Mouse (Mus musculus): Measurements from ENCODE around the gene Klhl33. TPM values are rescaled to one million over a fixed set of nuclear protein-coding genes. Genes with fewer than 3 reads are reported as not detected.
A peak's percentile ranks its signal among the peaks of the same experiment; 100 is the strongest.
"Not testable (repeated sequence)": the region's sequence is repeated elsewhere in the genome, so short reads cannot be mapped to it uniquely, and the experiment has no call there.

Gene Klhl33
- polyA plus RNA-seq, 1 experiment from 2014 or later, result 0.14 TPM

DNA sequence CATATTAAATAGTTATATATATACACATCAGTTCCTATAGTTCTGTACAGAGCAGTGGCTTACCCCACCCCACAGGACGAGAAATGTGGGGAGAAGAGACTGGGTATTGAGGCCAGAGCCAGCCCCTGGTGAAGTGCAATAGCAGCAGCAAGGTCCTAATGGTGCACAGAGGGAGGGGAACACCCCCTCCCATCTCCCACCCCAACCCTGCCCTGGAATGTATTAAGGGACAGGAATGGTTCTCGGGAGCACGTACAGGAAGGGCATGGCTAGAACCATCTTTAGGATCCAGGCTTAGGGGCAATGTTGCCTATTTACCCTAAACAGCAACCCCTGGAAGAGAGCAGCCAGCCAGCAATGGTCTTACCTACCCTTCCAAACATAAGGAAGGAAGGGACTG lies 30.1 kb upstream of the Klhl33 start:
- peaks cover 39% of the 10 kb centered on the region for H3K36me3 ChIP-seq
- 80% methylated on average over 3 of the region's 3 CpGs for WGBS
- H3K9me3 ChIP-seq (replicated peaks), result no peaks in the 10 kb centered on the region
- no peak overlapping the region for H3K27ac ChIP-seq (replicated peaks)
- DNase-seq (ENCODE audit: low spot score), result no peak
- no peaks in the 10 kb centered on the region for H3K27me3 ChIP-seq (ENCODE audit: low read depth, poor library complexity, severe bottlenecking)
- peaks cover 53% of the 10 kb centered on the region for H3K4me1 ChIP-seq
- H3K4me3 ChIP-seq, result peak overlapping the region; percentile 6; the same call in 1 of the 2 replicates

DNA sequence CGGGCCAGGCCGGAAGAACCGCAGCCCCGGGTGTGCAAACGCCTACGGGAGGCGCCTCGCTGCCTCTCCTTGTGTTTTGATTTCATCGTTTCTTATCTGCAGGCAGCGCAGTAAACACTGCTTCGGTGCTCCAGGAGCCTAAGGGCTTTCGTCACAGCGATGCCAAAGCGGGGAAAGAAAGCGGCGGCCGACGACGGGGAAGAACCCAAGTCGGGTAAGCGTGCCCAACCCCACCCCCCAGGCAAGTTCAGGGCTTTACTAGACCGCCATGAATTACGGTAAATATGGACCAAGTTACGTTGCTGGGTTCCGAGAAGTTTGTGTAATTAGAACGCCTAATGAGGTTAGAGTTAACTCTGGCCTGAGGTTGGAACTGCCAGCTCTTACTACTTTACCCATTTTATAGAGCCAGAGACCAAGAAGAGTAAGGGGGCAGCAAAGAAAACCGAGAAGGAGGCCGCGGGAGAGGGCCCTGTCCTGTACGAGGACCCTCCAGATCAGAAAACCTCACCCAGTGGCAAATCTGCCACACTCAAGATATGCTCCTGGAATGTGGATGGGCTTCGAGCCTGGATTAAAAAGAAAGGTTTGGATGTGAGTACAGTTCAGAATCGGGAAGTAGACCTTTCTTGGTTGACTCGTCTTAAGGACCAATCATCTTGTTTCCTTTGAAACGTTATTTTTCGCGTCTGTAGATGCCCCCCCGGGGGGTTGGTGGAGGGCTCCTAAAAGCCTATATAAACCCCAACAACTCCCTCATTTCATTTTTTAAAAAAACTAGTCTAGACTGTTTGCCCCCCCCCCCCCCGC lies 28.0 kb upstream of the Klhl33 start:
- WGBS, result 2% methylated on average over 38 of the region's 38 CpGs
- H3K9me3 ChIP-seq (replicated peaks), result no peaks in the 10 kb centered on the region
- H3K36me3 ChIP-seq, result peaks cover 47% of the 10 kb centered on the region
- no peaks in the 10 kb centered on the region for H3K27me3 ChIP-seq (ENCODE audit: low read depth, poor library complexity, severe bottlenecking)
- peak overlapping the region; percentile 96 for H3K27ac ChIP-seq (replicated peaks)
- no peak for DNase-seq (ENCODE audit: low spot score)
- H3K4me3 ChIP-seq, result peak overlapping the region; percentile 90
- H3K4me1 ChIP-seq, result peaks cover 40% of the 10 kb centered on the region

DNA sequence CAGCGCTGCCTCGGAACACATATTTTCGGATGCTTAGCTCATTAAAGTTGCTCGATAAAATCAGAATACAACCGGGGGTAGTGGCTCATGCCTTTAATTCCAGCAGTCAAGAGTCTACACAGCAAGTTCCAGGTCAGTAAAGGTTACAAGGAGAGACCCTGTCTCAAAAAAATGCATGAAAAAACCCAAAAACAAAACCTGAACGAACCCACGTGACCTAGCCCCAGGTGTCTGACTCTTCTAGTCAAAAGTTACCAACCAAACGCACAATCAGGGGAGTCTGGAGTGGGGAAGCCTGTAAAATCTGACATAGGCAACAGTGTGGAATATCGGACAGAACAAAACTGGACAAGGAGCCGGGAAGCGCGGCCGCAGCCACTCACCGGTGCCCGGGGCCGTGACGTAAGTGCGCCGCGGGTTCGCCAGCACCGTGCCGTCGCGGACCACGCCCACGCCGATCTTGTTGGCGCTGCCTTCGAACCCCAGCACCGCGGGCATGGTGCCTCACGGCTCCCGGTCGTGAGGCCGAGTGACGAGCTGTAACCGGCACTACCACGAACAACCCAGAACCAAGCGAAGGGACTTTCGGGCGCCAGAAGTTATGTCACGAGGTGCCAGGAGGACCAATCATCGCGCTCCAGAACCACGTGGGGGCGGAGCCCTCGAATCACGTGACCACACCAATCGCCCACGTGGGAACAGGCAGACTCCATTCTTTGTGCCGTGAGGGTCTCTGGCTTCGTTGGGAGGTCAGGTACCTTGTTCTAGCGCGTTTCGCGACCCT lies 27.2 kb upstream of the Klhl33 start, which contains the start of the genes Osgep and Apex1:
Gene Osgep, minus strand, starts transcription at position 613 of the 784 bp plus-strand sequence.
Gene Apex1, plus strand, starts transcription at position 688 of the 784 bp plus-strand sequence.
- H3K36me3 ChIP-seq, result peaks cover 54% of the 10 kb centered on the region
- no peaks in the 10 kb centered on the region for H3K27me3 ChIP-seq (ENCODE audit: low read depth, poor library complexity, severe bottlenecking)

DNA sequence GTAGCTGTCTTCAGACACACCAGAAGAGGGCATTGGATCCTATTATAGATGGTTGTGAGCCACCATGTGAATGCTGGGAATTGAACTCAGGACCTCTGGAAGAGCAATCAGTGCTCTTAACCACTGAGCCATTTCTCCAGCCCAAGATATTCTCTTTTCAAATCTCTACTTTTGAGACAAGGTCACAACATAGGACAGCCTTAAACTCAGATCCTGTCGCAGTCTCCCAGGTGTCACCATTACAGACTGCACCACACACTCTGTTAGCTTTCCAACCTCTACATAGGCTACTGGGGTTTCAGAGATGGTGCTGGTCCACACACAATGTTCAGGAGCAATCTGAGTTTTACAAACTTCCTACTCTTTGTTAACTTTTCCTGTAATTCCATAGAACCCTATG lies 26.1 kb upstream of the Klhl33 start:
- not testable (repeated sequence) for H3K27ac ChIP-seq (replicated peaks); H3K27me3 ChIP-seq (ENCODE audit: low read depth, poor library complexity, severe bottlenecking); DNase-seq (ENCODE audit: low spot score); H3K9me3 ChIP-seq (replicated peaks)
- Histone ChIP-seq H3K4me3 (peak overlapping the region; percentile 90), H3K4me1 (peaks cover 23% of the 10 kb centered on the region), H3K36me3 (peaks cover 54% of the 10 kb centered on the region)
- 81% methylated on average over 1 of the region's 1 CpGs for WGBS

More for the DNA sequence above, 27.2 kb upstream of the Klhl33 start, which contains the start of the genes Osgep and Apex1:
- peak within 1 kb of the TSS; percentile 96 for H3K27ac ChIP-seq (replicated peaks)
- under 1% methylated on average over 57 of the region's 57 CpGs for WGBS
- peaks cover 32% of the 10 kb centered on the region for H3K4me1 ChIP-seq
- no peaks in the 10 kb centered on the region for H3K9me3 ChIP-seq (replicated peaks)
- peak within 1 kb of the TSS; percentile 90 for H3K4me3 ChIP-seq
- DNase-seq (ENCODE audit: low spot score), result peak; percentile 97

DNA sequence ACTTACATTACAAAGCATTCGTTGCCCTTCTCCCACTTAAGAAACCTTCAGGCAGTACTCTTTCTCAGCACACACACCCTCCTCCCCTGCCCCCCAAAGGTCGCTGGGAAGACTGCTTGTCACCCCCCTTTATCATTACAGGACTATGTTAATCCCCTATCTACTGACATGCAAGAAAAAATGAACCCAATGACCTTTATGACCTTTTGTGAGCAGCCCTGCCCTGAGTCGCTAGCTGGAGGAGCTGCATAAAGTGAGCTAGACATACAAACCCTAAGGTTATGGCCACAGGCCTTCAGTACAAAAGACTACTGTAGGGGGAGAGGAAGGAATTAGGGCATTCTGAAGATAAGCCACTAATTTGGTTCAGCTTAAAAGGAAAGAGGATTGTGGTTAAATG lies 14.0 kb upstream of the Klhl33 start:
- H3K9me3 ChIP-seq (replicated peaks), result no peaks in the 10 kb centered on the region

DNA sequence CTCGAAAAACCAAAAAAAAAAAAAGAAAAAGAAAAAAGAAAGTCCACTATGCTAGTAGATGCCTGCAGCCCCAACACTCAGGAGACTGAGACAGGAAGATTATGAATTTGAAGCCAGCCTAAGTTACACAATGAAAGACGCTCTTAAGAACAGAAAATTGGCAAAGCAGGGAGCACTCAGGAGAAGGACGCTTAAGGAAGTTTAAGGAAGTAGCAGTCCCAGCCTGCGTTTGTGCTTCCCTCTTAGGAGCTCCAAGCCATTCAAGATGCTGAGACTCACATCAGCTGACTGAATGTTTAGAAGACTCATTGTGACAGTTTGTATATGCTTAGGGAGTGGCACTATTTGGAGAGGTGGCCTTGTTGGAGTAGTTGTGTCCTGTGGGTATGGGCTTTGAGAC lies 10.8 kb upstream of the Klhl33 start:
- DNase-seq (ENCODE audit: low spot score), result no peak
- peaks cover 27% of the 10 kb centered on the region for H3K36me3 ChIP-seq
- H3K27ac ChIP-seq (replicated peaks), result no peak overlapping the region
- peaks cover 9% of the 10 kb centered on the region for H3K4me1 ChIP-seq
- H3K27me3 ChIP-seq (ENCODE audit: low read depth, poor library complexity, severe bottlenecking), result no peaks in the 10 kb centered on the region
- no peaks in the 10 kb centered on the region for H3K9me3 ChIP-seq (replicated peaks)
- no peak overlapping the region for H3K4me3 ChIP-seq
- WGBS, result 86% methylated on average over 4 of the region's 4 CpGs

More for the DNA sequence above, 14.0 kb upstream of the Klhl33 start:
- no peaks in the 10 kb centered on the region for H3K27me3 ChIP-seq (ENCODE audit: low read depth, poor library complexity, severe bottlenecking)
- H3K4me3 ChIP-seq, result no peak overlapping the region
- peaks cover 57% of the 10 kb centered on the region for H3K36me3 ChIP-seq
- H3K27ac ChIP-seq (replicated peaks), result no peak overlapping the region
- WGBS, result 66% methylated on average over 3 of the region's 3 CpGs
- no peak for DNase-seq (ENCODE audit: low spot score)
- no peaks in the 10 kb centered on the region for H3K4me1 ChIP-seq

DNA sequence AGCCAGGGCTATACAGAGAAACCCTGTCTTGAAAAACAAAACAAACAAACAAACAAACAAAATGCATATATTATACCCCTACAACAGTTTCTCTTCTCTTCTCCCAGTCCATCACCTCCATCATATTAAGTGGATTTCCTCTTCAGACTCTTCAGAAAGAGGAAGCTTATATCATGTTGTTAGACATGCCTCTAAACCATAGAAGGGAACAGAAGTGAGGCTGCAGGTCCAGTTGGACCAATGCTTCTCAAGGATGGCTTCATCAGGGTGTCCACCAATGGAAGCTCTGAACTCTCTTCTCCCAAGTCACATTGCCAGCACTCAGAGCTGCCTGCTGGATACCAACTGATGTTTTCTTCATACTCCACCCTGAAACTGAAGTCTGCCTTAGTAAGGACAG lies 8.0 kb upstream of the Klhl33 start:
- not testable (repeated sequence) for H3K27me3 ChIP-seq (ENCODE audit: low read depth, poor library complexity, severe bottlenecking); H3K9me3 ChIP-seq (replicated peaks); H3K4me3 ChIP-seq; H3K36me3 ChIP-seq; H3K4me1 ChIP-seq; H3K27ac ChIP-seq (replicated peaks); DNase-seq (ENCODE audit: low spot score)

DNA sequence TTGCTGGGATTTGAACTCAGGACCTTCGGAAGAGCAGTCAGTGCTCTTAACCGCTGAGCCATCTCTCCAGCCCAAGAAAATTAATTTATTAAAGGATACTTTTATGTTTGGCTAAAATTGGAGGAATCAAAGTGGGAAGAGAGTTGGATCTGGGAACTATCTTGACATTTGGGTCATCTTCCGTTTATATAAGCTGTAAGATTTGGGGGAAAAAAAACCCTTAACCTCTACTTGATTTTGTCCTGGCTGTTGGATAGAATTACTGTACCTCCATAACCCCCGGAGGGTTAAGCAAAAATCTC lies 7.5 kb upstream of the Klhl33 start:
- H3K36me3 ChIP-seq, result no peaks in the 10 kb centered on the region
- no peak for DNase-seq (ENCODE audit: low spot score)
- no peaks in the 10 kb centered on the region for H3K9me3 ChIP-seq (replicated peaks)
- no peak overlapping the region for H3K4me3 ChIP-seq
- 86% methylated on average over 4 of the region's 4 CpGs for WGBS
- H3K27me3 ChIP-seq (ENCODE audit: low read depth, poor library complexity, severe bottlenecking), result no peaks in the 10 kb centered on the region
- H3K4me1 ChIP-seq, result peaks cover 9% of the 10 kb centered on the region
- no peak overlapping the region for H3K27ac ChIP-seq (replicated peaks)

DNA sequence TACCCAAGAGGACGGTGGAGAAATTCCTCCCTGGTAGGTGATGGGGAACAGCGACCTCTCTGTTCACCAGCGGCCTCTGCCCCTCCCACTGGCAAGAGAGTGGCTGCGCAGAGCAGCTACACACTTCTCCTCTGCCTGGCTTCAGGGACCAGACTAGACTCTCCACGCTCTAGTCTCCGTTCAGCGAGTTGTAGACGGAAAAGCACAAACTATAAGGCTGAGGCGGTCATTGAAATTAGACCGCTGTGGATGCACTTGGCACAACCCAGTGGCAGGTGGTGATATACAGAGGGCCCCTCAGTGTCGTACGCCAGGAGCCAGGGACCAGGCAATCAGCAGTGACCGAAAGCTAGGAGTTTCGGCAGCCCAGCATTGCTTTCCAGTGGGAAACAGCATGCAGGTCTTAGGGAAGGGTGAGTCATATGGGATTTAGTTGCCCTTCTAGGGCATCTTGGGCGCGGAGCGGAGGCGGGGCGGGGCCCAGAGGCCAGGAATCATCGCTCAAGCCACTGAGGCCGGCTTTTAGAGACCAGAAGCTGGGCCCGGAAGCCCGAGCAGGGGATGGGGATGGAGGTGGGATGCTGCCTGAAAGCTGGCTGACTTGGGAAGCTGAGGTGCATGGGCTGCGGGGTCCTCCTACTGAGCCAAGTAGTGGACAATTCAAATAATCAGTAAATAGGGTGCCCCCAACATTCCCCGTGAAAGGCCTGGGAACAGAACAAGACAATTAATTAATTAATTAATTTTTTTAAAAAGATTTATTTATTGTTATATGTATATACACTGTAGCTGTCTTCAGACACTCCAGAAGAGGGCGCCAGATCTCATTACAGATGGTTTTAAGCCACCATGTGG lies 6.9 kb upstream of the Klhl33 start:
- Histone ChIP-seq H3K27ac (replicated peaks) (peak overlapping the region; percentile 77), H3K4me1 (peaks cover 9% of the 10 kb centered on the region)
- 2% methylated on average over 26 of the region's 26 CpGs for WGBS

DNA sequence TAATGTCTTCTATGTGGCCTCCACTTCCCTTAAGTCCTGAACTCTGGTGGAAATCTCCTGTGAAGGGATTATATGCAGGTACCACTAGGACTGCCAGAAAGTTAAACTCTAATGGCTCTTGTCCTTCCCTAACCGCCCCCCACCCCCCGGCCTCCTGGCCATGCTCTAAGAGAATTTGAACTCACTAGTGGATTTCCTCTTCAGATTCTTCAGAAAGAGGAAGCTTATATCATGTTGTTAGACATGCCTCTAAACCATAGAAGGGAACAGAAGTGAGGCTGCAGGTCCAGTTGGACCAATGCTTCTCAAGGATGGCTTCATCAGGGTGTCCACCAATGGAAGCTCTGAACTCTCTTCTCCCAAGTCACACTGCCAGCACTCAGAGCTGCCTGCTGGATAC lies 685 bp upstream of the Klhl33 start:
- Histone ChIP-seq H3K27me3 (ENCODE audit: low read depth, poor library complexity, severe bottlenecking) (peaks cover 33% of the 10 kb centered on the region), H3K4me1 (peaks cover 17% of the 10 kb centered on the region)
- H3K27ac ChIP-seq (replicated peaks); H3K9me3 ChIP-seq (replicated peaks); DNase-seq (ENCODE audit: low spot score); H3K36me3 ChIP-seq; H3K4me3 ChIP-seq: not testable (repeated sequence)
- WGBS, result 93% methylated on average over 2 of the region's 2 CpGs

More for the DNA sequence above, 6.9 kb upstream of the Klhl33 start:
- Histone ChIP-seq H3K27me3 (ENCODE audit: low read depth, poor library complexity, severe bottlenecking) (no peaks in the 10 kb centered on the region), H3K4me3 (peak overlapping the region; percentile 60), H3K36me3 (no peaks in the 10 kb centered on the region), H3K9me3 (replicated peaks) (no peaks in the 10 kb centered on the region)
- peak; percentile 67 for DNase-seq (ENCODE audit: low spot score)

DNA sequence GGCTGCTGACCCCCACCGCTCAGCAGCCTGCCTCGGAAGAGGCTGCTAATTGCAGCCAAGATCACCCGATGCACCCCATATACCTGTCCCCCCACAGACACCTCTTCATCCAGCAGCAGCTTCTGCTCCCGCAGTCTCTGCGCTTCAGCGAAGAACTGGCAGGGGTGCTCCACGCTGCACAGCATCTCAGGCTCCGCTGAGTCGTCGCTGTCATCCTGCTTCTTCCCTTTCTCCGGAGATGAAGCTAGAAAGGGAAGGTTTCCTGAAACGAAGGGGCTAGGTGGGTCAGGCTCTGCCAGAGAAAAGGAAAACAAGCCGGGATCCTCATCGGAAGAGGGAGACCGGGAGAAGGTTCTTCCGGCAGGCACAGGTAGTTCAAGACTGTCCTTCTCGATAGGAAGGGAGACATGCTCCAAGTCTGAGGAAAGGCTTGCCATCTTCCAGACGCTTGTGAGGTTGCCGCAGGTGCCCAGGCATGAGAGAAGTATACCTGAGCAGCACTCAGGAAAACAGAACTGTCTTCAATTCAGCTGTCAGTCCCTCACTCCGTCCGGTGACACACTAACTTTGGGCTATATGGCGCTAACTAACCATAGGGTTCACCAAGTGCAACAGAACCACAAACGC lies 447 bp downstream of the Klhl33 start:
- Histone ChIP-seq H3K9me3 (replicated peaks) (no peaks in the 10 kb centered on the region), H3K27me3 (ENCODE audit: low read depth, poor library complexity, severe bottlenecking) (peaks cover 33% of the 10 kb centered on the region), H3K4me1 (peaks cover 17% of the 10 kb centered on the region), H3K27ac (replicated peaks) (peak overlapping the region; percentile 47), H3K36me3 (no peaks in the 10 kb centered on the region), H3K4me3 (peak overlapping the region; percentile 56)
- WGBS, result 19% methylated on average over 23 of the region's 23 CpGs
- DNase-seq (ENCODE audit: low spot score), result peak; percentile 36
